Mouse (Mus musculus): ENCODE data around the gene Gm38394. TPM values are rescaled to one million over a fixed set of nuclear protein-coding genes. Genes with fewer than 3 reads are reported as not detected.
A peak's percentile ranks its signal among the peaks of the same experiment; 100 is the strongest.

The Gm38394 gene
- total and polyA plus RNA-seq, 3 experiments: 2.7 to 8.2 (median 4.7) TPM

GRCm38 (mm10) chr1:133596298-133597007, 64.7 kb downstream of the Gm38394 start:
- H3K9me3 ChIP-seq (replicated peaks; ENCODE audit: low read length): no peaks in the 10 kb centered on the region
- DNase-seq (ENCODE audit: extremely low read depth): no peak
- in situ Hi-C loops (cut with MboI; ENCODE audit: low pct_ligation_motif_present, low pct_unique_long_range_greater_than_20kb, low sequenced_read_pairs) (no loop called here), dilution Hi-C loops (cut with MboI; ENCODE audit: extremely low pct_ligation_motif_present, extremely low pct_unique_long_range_greater_than_20kb, low sequenced_read_pairs) (no loop called here)
- H3K27ac ChIP-seq (ENCODE audit: insufficient read depth, low read depth): no peak overlapping the region
- no peak overlapping the region for H3K9ac ChIP-seq (ENCODE audit: insufficient read depth, low read depth)
- H3K27me3 ChIP-seq (replicated peaks): peaks cover 10% of the 10 kb centered on the region
- no peak overlapping the region for H3K4me3 ChIP-seq (replicated peaks in 1 of 3; ENCODE audit: low read depth in 2 of 3, low read length in 2 of 3, poor library complexity in 1 of 3)
- peaks cover 3 to 29% of the 10 kb centered on the region in 2 experiments for H3K36me3 ChIP-seq (replicated peaks in 1 of 2; ENCODE audit: control insufficient read depth in 1 of 2, insufficient read depth in 1 of 2, low read length in 1 of 2)
- no peaks in the 10 kb centered on the region for H3K79me2 ChIP-seq (replicated peaks; ENCODE audit: control insufficient read depth, extremely low read depth, insufficient read depth, poor library complexity, severe bottlenecking)
- H3K4me1 ChIP-seq (ENCODE audit: control insufficient read depth in 1 of 2, insufficient read depth in 2 of 2): no peaks in the 10 kb centered on the region
- TF ChIP-seq BHLHE40 (IDR thresholded peaks at IDR 0.05; ENCODE audit: low read depth, low read length): no peak
- TF ChIP-seq MXI1 (IDR thresholded peaks at IDR 0.05; ENCODE audit: low read depth, low read length): no peak
- peak in 1 of 2 experiments; percentile 10; a peak in 1 of 4 replicates for TF ChIP-seq CTCF (conservative IDR thresholded peaks at IDR 0.05 in 1 of 2, IDR thresholded peaks at IDR 0.05 in 1 of 2; ENCODE audit: low read depth in 2 of 2, low read length in 2 of 2)
- TF ChIP-seq ELF1 (IDR thresholded peaks at IDR 0.05; ENCODE audit: low read depth, low read length): no peak
- TF ChIP-seq ETS1 (conservative IDR thresholded peaks at IDR 0.05; ENCODE audit: low read depth, low read length): no peak
- H3K4me2 ChIP-seq (ENCODE audit: insufficient read depth, low read depth, poor library complexity, severe bottlenecking): no peak overlapping the region

- in situ Hi-C loops (cut with MboI; ENCODE audit: low pct_ligation_motif_present, low pct_unique_long_range_greater_than_20kb, low sequenced_read_pairs): no loop called here
- Histone ChIP-seq H3K27me3 (replicated peaks) (peaks cover 80% of the 10 kb centered on the region), H3K4me3 (replicated peaks in 1 of 3; ENCODE audit: low read depth in 2 of 3, low read length in 2 of 3, poor library complexity in 1 of 3) (no peak overlapping the region), H3K36me3 (replicated peaks in 1 of 2; ENCODE audit: control insufficient read depth in 1 of 2, insufficient read depth in 1 of 2, low read length in 1 of 2) (no peaks in the 10 kb centered on the region), H3K4me1 (ENCODE audit: control insufficient read depth in 1 of 2, insufficient read depth in 2 of 2) (no peaks in the 10 kb centered on the region), H3K79me2 (replicated peaks; ENCODE audit: control insufficient read depth, extremely low read depth, insufficient read depth, poor library complexity, severe bottlenecking) (no peaks in the 10 kb centered on the region), H3K4me2 (ENCODE audit: insufficient read depth, low read depth, poor library complexity, severe bottlenecking) (no peak overlapping the region), H3K9me3 (replicated peaks; ENCODE audit: low read length) (peaks cover 9% of the 10 kb centered on the region), H3K27ac (ENCODE audit: insufficient read depth, low read depth) (no peak overlapping the region), H3K9ac (ENCODE audit: insufficient read depth, low read depth) (no peak overlapping the region)
- DNase-seq (ENCODE audit: extremely low read depth): no peak
- TF ChIP-seq CTCF (conservative IDR thresholded peaks at IDR 0.05 in 1 of 2, IDR thresholded peaks at IDR 0.05 in 1 of 2; ENCODE audit: low read depth in 2 of 2, low read length in 2 of 2) (peak in 1 of 2 experiments; percentile 11; a peak in 1 of 4 replicates), SIN3A (IDR thresholded peaks at IDR 0.05; ENCODE audit: low read length) (no peak), ETS1 (conservative IDR thresholded peaks at IDR 0.05; ENCODE audit: low read depth, low read length) (no peak)
- dilution Hi-C loops (cut with MboI; ENCODE audit: extremely low pct_ligation_motif_present, extremely low pct_unique_long_range_greater_than_20kb, low sequenced_read_pairs): no loop called here
Measured at GRCm38 (mm10) chr1:133585995-133586537, 75.1 kb downstream of the Gm38394 start.

DNA sequence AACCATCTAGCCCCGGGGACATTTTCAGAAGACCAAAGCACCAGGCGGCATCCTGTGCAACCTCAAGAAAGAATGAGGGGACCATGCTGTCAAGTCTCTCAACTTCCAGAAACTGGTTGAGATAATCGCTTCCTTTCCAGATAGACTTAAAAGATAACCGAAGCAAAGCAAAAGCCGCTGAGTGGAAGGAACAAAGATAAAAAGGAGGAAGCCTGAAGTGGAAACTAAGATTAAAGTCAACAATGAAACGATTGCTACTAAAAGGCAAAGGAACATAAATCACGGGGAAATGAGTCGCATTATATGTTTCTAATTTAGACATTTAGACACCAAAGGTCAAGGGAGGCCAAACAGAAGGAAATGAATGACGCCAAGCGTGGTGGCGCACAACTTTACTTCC, 89.8 kb downstream of the Gm38394 start:
- Histone ChIP-seq H3K4me2 (ENCODE audit: insufficient read depth, low read depth, poor library complexity, severe bottlenecking) (no peak overlapping the region), H3K36me3 (replicated peaks in 1 of 2; ENCODE audit: control insufficient read depth in 1 of 2, insufficient read depth in 1 of 2, low read length in 1 of 2) (no peaks in the 10 kb centered on the region), H3K9ac (ENCODE audit: insufficient read depth, low read depth) (no peak overlapping the region), H3K4me1 (ENCODE audit: control insufficient read depth in 1 of 2, insufficient read depth in 2 of 2) (no peaks in the 10 kb centered on the region), H3K27ac (ENCODE audit: insufficient read depth, low read depth) (no peak overlapping the region), H3K9me3 (replicated peaks; ENCODE audit: low read length) (peaks cover 10% of the 10 kb centered on the region), H3K27me3 (replicated peaks) (peaks cover 32% of the 10 kb centered on the region), H3K4me3 (replicated peaks in 1 of 3; ENCODE audit: low read depth in 2 of 3, low read length in 2 of 3, poor library complexity in 1 of 3) (no peak overlapping the region), H3K79me2 (replicated peaks; ENCODE audit: control insufficient read depth, extremely low read depth, insufficient read depth, poor library complexity, severe bottlenecking) (no peaks in the 10 kb centered on the region)
- no peak for DNase-seq (ENCODE audit: extremely low read depth)
- TF ChIP-seq UBTF (IDR thresholded peaks at IDR 0.05; ENCODE audit: low read depth, low read length): no peak
- no peak for TF ChIP-seq JUN (IDR thresholded peaks at IDR 0.05; ENCODE audit: insufficient read depth, low read depth, low read length)
- TF ChIP-seq E2F4 (IDR thresholded peaks at IDR 0.05; ENCODE audit: insufficient replicate concordance, low read depth, low read length): no peak
- no peak for TF ChIP-seq CHD2 (IDR thresholded peaks at IDR 0.05; ENCODE audit: low read length)
- TF ChIP-seq GABPA (IDR thresholded peaks at IDR 0.05; ENCODE audit: insufficient replicate concordance, low read depth, low read length): no peak
- no peak for TF ChIP-seq MAFK (IDR thresholded peaks at IDR 0.05; ENCODE audit: insufficient replicate concordance, low read length)
- TF ChIP-seq MAZ (IDR thresholded peaks at IDR 0.05; ENCODE audit: low read depth, low read length): no peak
- TF ChIP-seq SIN3A (IDR thresholded peaks at IDR 0.05; ENCODE audit: low read length): no peak
- TF ChIP-seq BHLHE40 (IDR thresholded peaks at IDR 0.05; ENCODE audit: low read depth, low read length): no peak
- TF ChIP-seq TBP (conservative IDR thresholded peaks at IDR 0.05; ENCODE audit: low read depth, low read length): no peak
- dilution Hi-C loops (cut with MboI; ENCODE audit: extremely low pct_ligation_motif_present, extremely low pct_unique_long_range_greater_than_20kb, low sequenced_read_pairs) (no loop called here), in situ Hi-C loops (cut with MboI; ENCODE audit: low pct_ligation_motif_present, low pct_unique_long_range_greater_than_20kb, low sequenced_read_pairs) (no loop called here)
